Mouse (Mus musculus) spleen, adult 2 months (tissue): ENCODE measurements at regions not wholly inside any gene's neighbourhood (a gene's known extent, or its start where the extent isn't known, plus 50 kb on each side); places are given as distances from the start of the nearest gene placed in this dataset.

Experiments used
- CTCF ChIP-seq: fragments of 200-500 bp; IDR thresholded peaks from 2 replicates; pipeline ENCODE4 v1.5.1; 2011; ENCODE audit warnings: mild to moderate bottlenecking, inconsistent platforms; ENCODE audit not compliant: insufficient read depth, insufficient read length, insufficient replicate concordance; ENCODE audit errors: extremely low read depth
- POLR2A ChIP-seq: fragments of 200-500 bp; IDR thresholded peaks from 2 replicates; pipeline ENCODE4 v1.6.1; 2011; ENCODE audit warnings: low read depth, low read length, inconsistent platforms

DNA sequence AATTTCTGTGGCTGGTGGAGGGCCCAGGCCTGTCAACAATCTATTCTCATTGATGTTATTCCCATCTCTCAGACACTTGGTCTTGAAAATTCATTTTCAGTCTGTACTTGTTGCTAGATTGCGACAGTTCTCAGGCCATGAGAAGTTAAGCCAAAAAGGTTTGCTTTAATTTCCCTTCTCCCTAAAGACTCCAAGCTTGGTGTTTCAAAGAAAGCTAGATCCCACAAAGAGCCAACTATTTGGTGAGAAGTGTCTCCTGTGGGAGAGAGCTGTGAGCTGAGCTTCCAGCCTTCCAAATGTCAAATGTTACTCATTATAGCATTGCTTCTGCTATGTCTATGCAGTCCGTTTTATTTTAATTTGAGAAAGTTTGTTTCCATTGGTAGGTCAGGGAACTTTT, 169.7 kb downstream of the Snx13 start:
- TF ChIP-seq POLR2A (no peak), CTCF (no peak)
